Mouse (Mus musculus) CH12.LX (cell line): Measurements from ENCODE around the gene Dazap1. TPM values are rescaled to one million over a fixed set of nuclear protein-coding genes. Genes with fewer than 3 reads are reported as not detected.

ENCODE experiments used
- DNase-seq: peaks from one replicate; pipeline ENCODE4 v3.0.0-alpha.2; 2013; ENCODE audit errors: extremely low read depth
- H3K27ac ChIP-seq: 2 replicates; pipeline ENCODE4 v1.5.1; 2012; ENCODE audit warnings: low read depth, mild to moderate bottlenecking, control low read depth, moderate library complexity; ENCODE audit not compliant: insufficient read depth
- H3K27me3 ChIP-seq: replicated peaks from 2 replicates; pipeline ENCODE3; 2012; ENCODE audit warnings: inconsistent platforms
- H3K36me3 ChIP-seq, 2 experiments: replicated peaks in 1 of 2; 2 replicates each; pipeline versions ENCODE3 to v1.6.1; 2012; ENCODE audit warnings: inconsistent platforms in 1 of 2, low read length in 1 of 2, mild to moderate bottlenecking in 1 of 2, mixed read lengths in 1 of 2, moderate library complexity in 1 of 2; ENCODE audit not compliant: control insufficient read depth in 1 of 2, insufficient read depth in 1 of 2
- H3K4me1 ChIP-seq, 2 experiments: 2 replicates each; pipeline ENCODE4 v1.6.1; 2012; ENCODE audit warnings: inconsistent platforms in 1 of 2, moderate library complexity in 1 of 2; ENCODE audit not compliant: insufficient read depth in 2 of 2, control insufficient read depth in 1 of 2
- H3K4me2 ChIP-seq: 2 replicates; pipeline ENCODE4 v1.6.1; 2012; ENCODE audit warnings: low read depth, mild to moderate bottlenecking, control low read depth; ENCODE audit not compliant: poor library complexity, insufficient read depth, severe bottlenecking
- H3K4me3 ChIP-seq, 3 experiments: fragments of 150-350 bp in 1 of 3; sonication (generic) in 1 of 3; replicated peaks in 1 of 3; 2 replicates each; pipeline versions ENCODE3 to v1.5.1; 2011 to 2012; ENCODE audit warnings: low read depth in 2 of 3, low read length in 2 of 3, mild to moderate bottlenecking in 2 of 3, moderate library complexity in 2 of 3, control low read depth in 1 of 3, improper control_type of control experiment in 1 of 3, inconsistent platforms in 1 of 3, mixed read lengths in 1 of 3; ENCODE audit not compliant: poor library complexity in 1 of 3
- H3K79me2 ChIP-seq: replicated peaks from 2 replicates; pipeline ENCODE4 v1.6.1; 2012; ENCODE audit warnings: mild to moderate bottlenecking, moderate library complexity; ENCODE audit not compliant: control insufficient read depth, poor library complexity, insufficient read depth, severe bottlenecking; ENCODE audit errors: extremely low read depth
- H3K9ac ChIP-seq: 2 replicates; pipeline ENCODE4 v1.6.1; 2012; ENCODE audit warnings: low read depth, mild to moderate bottlenecking, control low read depth, moderate library complexity; ENCODE audit not compliant: insufficient read depth
- H3K9me3 ChIP-seq: replicated peaks from 2 replicates; pipeline ENCODE3; 2012; ENCODE audit warnings: low read length, inconsistent platforms, mixed read lengths
- CHD1 ChIP-seq: IDR thresholded peaks from 2 replicates; pipeline ENCODE4 v1.6.1; 2012; ENCODE audit warnings: low read depth, low read length, improper control_type of control experiment, inconsistent platforms
- CTCF ChIP-seq, 2 experiments: IDR thresholded peaks in 1 of 2; conservative IDR thresholded peaks in 1 of 2; 2 replicates each; pipeline ENCODE4 v1.5.1; 2011 to 2012; ENCODE audit warnings: low read depth in 2 of 2, low read length in 2 of 2, improper control_type of control experiment in 1 of 2, inconsistent platforms in 1 of 2, mild to moderate bottlenecking in 1 of 2, moderate library complexity in 1 of 2
- ELF1 ChIP-seq: IDR thresholded peaks from 2 replicates; pipeline ENCODE4 v1.6.1; 2014; ENCODE audit warnings: low read depth, mild to moderate bottlenecking, inconsistent platforms, low read length, improper control_type of control experiment
- EP300 ChIP-seq: IDR thresholded peaks from 2 replicates; pipeline ENCODE4 v1.6.1; 2011; ENCODE audit warnings: low read length, improper control_type of control experiment
- IRF4 ChIP-seq: IDR thresholded peaks from 2 replicates; pipeline ENCODE4 v1.6.1; 2014; ENCODE audit warnings: low read depth, mild to moderate bottlenecking, inconsistent platforms, low read length, improper control_type of control experiment
- JUND ChIP-seq: conservative IDR thresholded peaks from 2 replicates; pipeline ENCODE4 v1.6.1; 2011; ENCODE audit warnings: low read depth, low read length, improper control_type of control experiment
- MAFK ChIP-seq: IDR thresholded peaks from 2 replicates; pipeline ENCODE4 v1.6.1; 2011; ENCODE audit warnings: low read length, improper control_type of control experiment; ENCODE audit not compliant: insufficient replicate concordance
- MAX ChIP-seq: IDR thresholded peaks from 2 replicates; pipeline ENCODE4 v1.6.1; 2011; ENCODE audit warnings: low read length, improper control_type of control experiment
- MYC ChIP-seq: IDR thresholded peaks from 2 replicates; pipeline ENCODE4 v1.6.1; 2011; ENCODE audit warnings: low read depth, mild to moderate bottlenecking, improper control_type of control experiment, low read length
- NELFE ChIP-seq: IDR thresholded peaks from 2 replicates; pipeline ENCODE4 v1.6.1; 2011; ENCODE audit warnings: low read depth, low read length, improper control_type of control experiment
- NRF1 ChIP-seq: IDR thresholded peaks from 2 replicates; pipeline ENCODE4 v1.6.1; 2014; ENCODE audit warnings: low read depth, mild to moderate bottlenecking, inconsistent platforms, low read length, improper control_type of control experiment, moderate library complexity
- PAX5 ChIP-seq: IDR thresholded peaks from 2 replicates; pipeline ENCODE4 v1.6.1; 2012; ENCODE audit warnings: low read length, inconsistent platforms, mixed read lengths
- POLR2A ChIP-seq: IDR thresholded peaks from 2 replicates; pipeline ENCODE4 v1.6.1; 2011; ENCODE audit warnings: low read depth, mild to moderate bottlenecking, improper control_type of control experiment, low read length
- POLR2AphosphoS2 ChIP-seq: IDR thresholded peaks from 2 replicates; pipeline ENCODE4 v1.6.1; 2011; ENCODE audit warnings: low read depth, low read length, improper control_type of control experiment
- RAD21 ChIP-seq: IDR thresholded peaks from 2 replicates; pipeline ENCODE4 v1.6.1; 2011; ENCODE audit warnings: low read depth, mild to moderate bottlenecking, low read length, improper control_type of control experiment, moderate library complexity
- RCOR1 ChIP-seq: conservative IDR thresholded peaks from 2 replicates; pipeline ENCODE4 v1.6.1; 2012; ENCODE audit warnings: low read depth, mild to moderate bottlenecking, inconsistent platforms, low read length, improper control_type of control experiment
- TBP ChIP-seq: conservative IDR thresholded peaks from 2 replicates; pipeline ENCODE4 v1.6.1; 2011; ENCODE audit warnings: low read depth, low read length, improper control_type of control experiment
- TCF12 ChIP-seq: IDR thresholded peaks from 2 replicates; pipeline ENCODE4 v1.6.1; 2014; ENCODE audit warnings: low read depth, mild to moderate bottlenecking, inconsistent platforms, low read length, improper control_type of control experiment
- USF2 ChIP-seq: conservative IDR thresholded peaks from 2 replicates; pipeline ENCODE4 v1.6.1; 2011; ENCODE audit warnings: low read depth, low read length, improper control_type of control experiment
- ZMIZ1 ChIP-seq: IDR thresholded peaks from 2 replicates; pipeline ENCODE4 v1.6.1; 2012; ENCODE audit warnings: low read depth, mild to moderate bottlenecking, inconsistent platforms, low read length, improper control_type of control experiment
- ZNF384 ChIP-seq: IDR thresholded peaks from 2 replicates; pipeline ENCODE4 v1.6.1; 2012; ENCODE audit warnings: low read depth, low read length, improper control_type of control experiment, inconsistent platforms
- dilution Hi-C: fragments of 300-500 bp; cut with MboI; formaldehyde crosslinking; loops from 2 replicates; pipeline ENCODE4 v1.14.3; 2020; ENCODE audit warnings: low sequenced_read_pairs; ENCODE audit not compliant: extremely low pct_unique_long_range_greater_than_20kb, extremely low pct_ligation_motif_present
- in situ Hi-C: fragments of 300-500 bp; cut with MboI; formaldehyde crosslinking; loops from 3 replicates; pipeline ENCODE4 v1.14.3; 2019; ENCODE audit warnings: low sequenced_read_pairs, low pct_ligation_motif_present, low pct_unique_long_range_greater_than_20kb, mixed read lengths
- polyA plus RNA-seq: library from polyadenylated mRNA; unstranded; fragments of >175 nt; gene quantifications from 2 replicates; pipeline ENCODE4 v1.2.1, GENCODE M21; 2012; ENCODE audit warnings: low read depth; ENCODE audit not compliant: insufficient read length
- total RNA-seq, 2 experiments: library from RNA; depleted of rRNA; stranded (reverse); fragments of 300-350 nt in 1 of 2; fragments of >200 nt in 1 of 2; gene quantifications; 2 replicates each; pipeline ENCODE4 v1.2.3; 2012 to 2014

Gene Dazap1
- total and polyA plus RNA-seq, 3 experiments = 162 to 236 (median 187) TPM

DNA sequence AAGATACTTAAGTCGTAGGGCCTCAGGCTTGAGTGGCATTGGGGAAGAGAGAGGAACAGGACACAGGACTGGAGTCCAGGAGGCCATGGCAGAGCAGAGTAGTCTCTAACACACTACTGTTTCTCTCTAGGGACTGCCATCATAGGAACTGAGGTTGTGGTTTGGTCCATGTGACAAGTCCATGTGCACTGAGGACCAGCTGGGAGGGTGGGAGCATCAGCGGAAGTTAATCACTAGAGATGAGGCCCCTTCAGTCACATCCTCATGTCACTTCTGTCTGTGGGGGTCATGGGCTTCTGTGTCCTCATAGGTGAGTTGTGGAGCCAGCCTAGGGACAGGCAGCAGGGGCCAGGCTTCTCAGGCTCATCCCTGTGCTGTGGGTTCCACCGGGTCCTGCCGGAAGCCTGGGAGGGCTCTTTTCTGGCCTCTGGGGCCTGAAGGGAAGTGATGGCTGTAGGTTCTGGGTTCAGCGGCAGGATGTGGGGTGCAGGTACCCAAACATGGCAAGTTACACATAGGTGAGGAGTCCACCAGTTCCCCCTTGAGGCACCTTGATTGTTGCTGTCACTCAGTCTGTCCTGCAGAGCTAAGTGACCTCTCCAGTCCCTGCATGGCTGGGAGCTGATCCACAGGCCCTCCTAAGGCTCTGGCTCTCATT is 10.0 kb downstream of the Dazap1 start (continued):
- no peak for TF ChIP-seq NRF1
- TF ChIP-seq MYC = peak; percentile 72
- TF ChIP-seq TBP = no peak
- TF ChIP-seq CTCF (conservative IDR thresholded peaks at IDR 0.05 in 1 of 2, IDR thresholded peaks at IDR 0.05 in 1 of 2; ENCODE audit: low read depth in 2 of 2, low read length in 2 of 2) = no peak
- TF ChIP-seq MAX = peak; percentile 76
- no peak for TF ChIP-seq POLR2A
- TF ChIP-seq IRF4 = no peak
- TF ChIP-seq USF2 = no peak
- no peak for TF ChIP-seq RCOR1
- no peak for TF ChIP-seq JUND
- TF ChIP-seq MAFK = no peak
- no peak for TF ChIP-seq PAX5
- 0 out of 2 replicates have a peak, but pooled peaks have one; percentile 11 for TF ChIP-seq EP300
- TF ChIP-seq POLR2AphosphoS2 = no peak
- TF ChIP-seq ELF1 = no peak
- no peak for TF ChIP-seq NELFE
- TF ChIP-seq ZMIZ1 = no peak
- TF ChIP-seq RAD21 = no peak
- TF ChIP-seq CHD1 = no peak

- no peak overlapping the region for H3K4me3 ChIP-seq
- no peak overlapping the region for H3K9ac ChIP-seq
- no peaks in the 10 kb centered on the region for H3K9me3 ChIP-seq
- TF ChIP-seq RCOR1 (0 out of 2 replicates have a peak, but pooled peaks have one; percentile 31), MYC (no peak), ZNF384 (no peak), NELFE (no peak), IRF4 (peak; percentile 67), TCF12 (peak; percentile 50; the same call in 1 of the 2 replicates), EP300 (peak; percentile 69)
- H3K4me1 ChIP-seq = peaks cover 45 to 68% of the 10 kb centered on the region in 2 experiments
- in situ Hi-C loops = no loop called here
- no peaks in the 10 kb centered on the region for H3K27me3 ChIP-seq
- H3K4me2 ChIP-seq = 0 out of 2 replicates have a peak overlapping the region, but pooled peaks have one; percentile 2
- H3K79me2 ChIP-seq = peaks cover 78% of the 10 kb centered on the region
- DNase-seq = no peak
- peak overlapping the region; percentile 50 for H3K27ac ChIP-seq
- dilution Hi-C loops = no loop called here
- peaks cover 48 to 82% of the 10 kb centered on the region in 2 experiments for H3K36me3 ChIP-seq
Observed at GRCm38 (mm10) chr10:80271870-80272585, 10.7 kb downstream of the Dazap1 start.
